Mouse (Mus musculus) right cerebral cortex, postnatal 36 days (tissue): ENCODE measurements around the gene Tagln.

Experiments used
- DNase-seq, 2 experiments: peaks; one replicate each; pipeline ENCODE4 v3.0.0; 2022; ENCODE audit warnings: low spot score in 2 of 2, mixed read lengths in 1 of 2

Gene Tagln

DNA sequence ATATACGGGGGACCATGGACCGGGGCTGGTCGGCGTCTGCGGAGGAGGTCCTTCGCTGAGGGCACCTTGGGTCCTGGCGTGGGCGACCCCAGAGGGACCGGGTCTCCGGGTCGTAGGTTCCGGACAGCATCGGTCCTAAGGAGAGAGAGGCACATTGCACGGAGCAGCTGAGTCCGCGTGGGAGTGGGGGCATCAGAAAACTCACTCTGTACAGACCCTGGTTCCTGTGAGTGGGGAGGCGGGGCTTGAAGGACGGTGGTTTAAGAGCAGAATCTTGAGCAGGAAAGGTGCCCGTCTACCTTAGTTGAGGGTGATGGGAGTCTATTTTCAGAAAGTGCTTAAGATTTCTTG lies 28.8 kb downstream of the Tagln start:
- DNase-seq = peak in 1 of 2 experiments; percentile 21

DNA sequence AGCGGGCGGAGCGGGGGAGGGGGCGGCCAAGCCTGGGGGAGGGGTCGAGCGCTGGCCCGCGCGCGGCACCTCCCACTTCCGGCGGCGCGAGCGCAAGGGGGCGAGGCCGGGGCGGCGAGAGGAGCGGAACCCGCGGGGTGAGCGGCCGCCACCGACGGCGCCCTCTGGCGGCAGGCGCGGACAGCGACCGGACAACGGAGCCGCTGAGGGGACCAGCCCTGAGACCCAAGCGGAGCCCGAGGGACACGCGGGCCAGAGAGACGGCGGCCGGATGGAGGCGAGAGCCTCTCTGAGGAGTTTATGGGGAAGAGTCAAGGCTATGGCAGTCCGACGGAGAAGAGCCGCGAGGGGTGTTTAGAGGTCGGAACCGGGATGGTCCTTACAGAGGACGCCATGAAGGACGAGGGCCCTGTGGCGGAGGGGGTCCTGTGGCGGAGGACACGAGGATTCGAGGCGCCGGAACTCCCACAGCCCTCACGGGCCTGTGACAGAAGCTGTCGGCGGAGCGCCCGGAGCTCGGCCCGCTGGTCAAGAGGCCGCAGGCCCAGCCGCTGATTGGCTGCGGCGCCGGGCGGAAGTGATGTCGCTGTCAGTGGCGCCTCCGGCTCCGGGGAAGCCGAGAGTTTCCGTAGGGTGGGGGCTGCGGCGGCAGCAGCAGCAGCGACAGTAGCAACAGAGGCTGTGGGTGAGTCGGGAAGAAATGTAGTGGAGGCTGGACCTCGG lies 29.3 kb downstream of the Tagln start, which contains the start of the genes Pcsk7 and Rnf214:
TSS of gene Pcsk7 (plus strand) at position 143 of the 723 bp plus-strand sequence.
TSS of gene Rnf214 (minus strand) at position 557 of the 723 bp plus-strand sequence.
- peak; percentile 86 to 90 for DNase-seq

GRCm38 (mm10) chr9:45905811-45906237 lies 30.0 kb downstream of the Tagln start:
- peak in 1 of 2 experiments; percentile 29 for DNase-seq

DNA sequence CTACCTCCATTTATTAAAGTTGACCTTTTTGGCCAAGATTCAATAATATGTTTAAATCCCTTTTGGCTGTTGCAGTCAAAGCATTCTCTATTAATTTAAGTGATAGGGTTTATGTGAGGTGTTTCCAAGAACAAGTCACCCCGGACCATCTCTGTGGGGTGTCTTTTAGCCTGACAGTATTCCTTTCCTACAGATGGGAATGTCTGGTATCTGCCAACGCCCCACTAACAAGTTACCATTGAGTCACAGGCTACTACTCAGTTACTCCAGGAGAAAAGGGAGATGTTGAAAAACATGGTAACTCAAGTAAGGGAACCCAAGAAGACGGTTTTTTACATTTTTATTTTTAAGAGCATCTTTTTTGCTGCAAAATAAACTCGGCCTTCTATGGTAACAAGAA lies 30.7 kb downstream of the Tagln start:
- no peak for DNase-seq

DNA sequence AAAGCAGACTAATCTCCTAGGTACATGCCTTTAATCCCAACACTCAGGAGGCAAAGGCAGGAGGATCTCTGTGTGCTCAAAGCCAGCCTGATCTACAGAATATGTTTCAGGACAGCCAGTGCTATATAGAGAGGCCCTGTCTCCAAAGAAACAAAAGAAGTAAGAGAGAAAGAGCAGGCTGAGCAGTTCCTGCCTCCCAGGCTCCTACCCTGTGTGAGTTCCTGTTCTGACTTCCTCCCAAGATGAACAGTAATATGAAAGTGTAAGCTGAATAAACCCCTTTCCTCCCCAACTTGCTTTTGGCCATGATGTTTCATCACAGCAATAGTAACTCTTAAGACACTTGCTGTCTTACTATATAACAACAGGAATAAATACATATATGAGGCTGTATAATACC lies 42.2 kb downstream of the Tagln start:
- no peak for DNase-seq
